ENCODE assay signal across 15 mouse cellular contexts in genomic region chr17:56017848-56018247, GRCm38 (mm10). TPM values are rescaled to one million over a fixed set of nuclear protein-coding genes. Genes with fewer than 3 reads are reported as not detected.
DNase-seq lines count a peak whose midpoint lies in the region; ATAC-seq lines count a peak whose summit lies in the region.
"Had no signal": no experiment of that assay in that cellular context is flagged by ENCODE, and none has a peak within 500 bp of the region (broad histone marks: within the 10 kb centered on the region; RNA-seq: fewer than 3 reads in every experiment).

No protein-coding gene starts in this region.

- peak; percentile 51 for DNase-seq in cerebellum, adult 8-10 months
- DNase-seq in hindbrain, embryonic 11.5 days (ENCODE audit: low spot score): no peak
- no peak for DNase-seq in hindbrain, embryonic 10.5 days (ENCODE audit: low spot score)
- DNase-seq in midbrain, embryonic 11.5 days (ENCODE audit: low spot score, missing footprints): no peak
- DNase-seq in midbrain, embryonic 10.5 days (ENCODE audit: low spot score): no peak
- no peak for DNase-seq in urinary bladder, adult 2 months (ENCODE audit: low spot score)

- no peak for ATAC-seq in cerebellum, adult (ENCODE audit: insufficient number of reproducible peaks, low FRiP score, low TSS enrichment)
- 0 out of 2 replicates have a peak, but pooled peaks have one; percentile 2 for ATAC-seq in hindbrain, embryonic 11.5 days (ENCODE audit: low FRiP score)
- ATAC-seq in midbrain, embryonic 11.5 days (ENCODE audit: low FRiP score): peak; percentile 3; the same call in 1 of the 2 replicates
- no peak for ATAC-seq in neural tube, embryonic 14.5 days (ENCODE audit: low read depth)

- H3K4me1 ChIP-seq in hindbrain, embryonic 11.5 days (replicated peaks; ENCODE audit: control insufficient read depth, insufficient read depth, low read length): peaks cover under 1% of the 10 kb centered on the region; the same call in 1 of the 2 replicates
- H3K4me1 ChIP-seq in hindbrain, embryonic 10.5 days (replicated peaks): peaks cover 16% of the 10 kb centered on the region
- H3K4me1 ChIP-seq in midbrain, embryonic 11.5 days (ENCODE audit: control insufficient read depth, insufficient read depth, low read length): peaks cover under 1% of the 10 kb centered on the region
- H3K4me1 ChIP-seq in midbrain, embryonic 10.5 days: peaks cover 5% of the 10 kb centered on the region
- peaks cover 6% of the 10 kb centered on the region; the same call in 1 of the 2 replicates for H3K4me1 ChIP-seq in neural tube, embryonic 14.5 days (ENCODE audit: control insufficient read depth, insufficient read depth, low read length)
- H3K4me1 ChIP-seq: embryonic facial prominence, embryonic 12.5 days; limb, embryonic 12.5 days had no signal

- no peaks in the 10 kb centered on the region for H3K27me3 ChIP-seq in hindbrain, embryonic 11.5 days (ENCODE audit: control insufficient read depth, insufficient read depth, low read length)
- H3K27me3 ChIP-seq in hindbrain, embryonic 10.5 days (ENCODE audit: insufficient read depth, poor library complexity, severe bottlenecking): no peaks in the 10 kb centered on the region
- no peaks in the 10 kb centered on the region for H3K27me3 ChIP-seq in midbrain, embryonic 11.5 days (ENCODE audit: control insufficient read depth, insufficient read depth, low read length)
- H3K27me3 ChIP-seq in midbrain, embryonic 10.5 days (ENCODE audit: low read depth, poor library complexity, severe bottlenecking): no peaks in the 10 kb centered on the region
- no peaks in the 10 kb centered on the region for H3K27me3 ChIP-seq in neural tube, embryonic 14.5 days (ENCODE audit: control insufficient read depth, insufficient read depth, low read length)
- H3K27me3 ChIP-seq: embryonic facial prominence, embryonic 12.5 days; limb, embryonic 12.5 days; megakaryocyte, embryonic 14.5 days; stomach, embryonic 15.5 days had no signal

- H3K4me2 ChIP-seq in hindbrain, embryonic 11.5 days (replicated peaks; ENCODE audit: low read depth, low read length): no peak overlapping the region
- no peak overlapping the region for H3K4me2 ChIP-seq in midbrain, embryonic 11.5 days
- H3K4me2 ChIP-seq in neural tube, embryonic 14.5 days (ENCODE audit: low read depth, low read length): no peak overlapping the region
- H3K4me2 ChIP-seq: embryonic facial prominence, embryonic 12.5 days; limb, embryonic 12.5 days; stomach, embryonic 15.5 days had no signal

- H3K9me3 ChIP-seq in hindbrain, embryonic 11.5 days (ENCODE audit: control insufficient read depth, low read length): no peaks in the 10 kb centered on the region
- no peaks in the 10 kb centered on the region for H3K9me3 ChIP-seq in hindbrain, embryonic 10.5 days
- H3K9me3 ChIP-seq in midbrain, embryonic 11.5 days (ENCODE audit: control insufficient read depth, low read length): no peaks in the 10 kb centered on the region
- H3K9me3 ChIP-seq in midbrain, embryonic 10.5 days (replicated peaks): no peaks in the 10 kb centered on the region
- H3K9me3 ChIP-seq in neural tube, embryonic 14.5 days (ENCODE audit: control insufficient read depth, low read length): no peaks in the 10 kb centered on the region
- H3K9me3 ChIP-seq: embryonic facial prominence, embryonic 12.5 days; heart, embryonic 10.5 days; limb, embryonic 12.5 days; megakaryocyte, embryonic 14.5 days; stomach, embryonic 15.5 days had no signal

- H3K4me3 ChIP-seq in hindbrain, embryonic 11.5 days (ENCODE audit: low read depth, low read length): no peak overlapping the region
- no peak overlapping the region for H3K4me3 ChIP-seq in hindbrain, embryonic 10.5 days
- H3K4me3 ChIP-seq in midbrain, embryonic 11.5 days (ENCODE audit: low read depth, low read length): no peak overlapping the region
- no peak overlapping the region for H3K4me3 ChIP-seq in midbrain, embryonic 10.5 days
- no peak overlapping the region for H3K4me3 ChIP-seq in neural tube, embryonic 14.5 days (ENCODE audit: low read depth, low read length)
- H3K4me3 ChIP-seq: embryonic facial prominence, embryonic 12.5 days; heart, embryonic 10.5 days; limb, embryonic 12.5 days; megakaryocyte, embryonic 14.5 days; stomach, embryonic 15.5 days had no signal

- H3K9ac ChIP-seq in hindbrain, embryonic 11.5 days (ENCODE audit: low read depth, low read length): no peak overlapping the region
- no peak overlapping the region for H3K9ac ChIP-seq in midbrain, embryonic 11.5 days (ENCODE audit: low read length)
- no peak overlapping the region for H3K9ac ChIP-seq in neural tube, embryonic 14.5 days (replicated peaks; ENCODE audit: low read depth, low read length)
- H3K9ac ChIP-seq: embryonic facial prominence, embryonic 12.5 days; limb, embryonic 12.5 days; liver, embryonic 14.5 days; stomach, embryonic 15.5 days had no signal

- WGBS in hindbrain, embryonic 11.5 days: 85% methylated on average over 7 of the region's 7 CpGs
- WGBS in hindbrain, embryonic 10.5 days: 88% methylated on average over 7 of the region's 7 CpGs
- WGBS in midbrain, embryonic 11.5 days: 87% methylated on average over 7 of the region's 7 CpGs
- 93% methylated on average over 7 of the region's 7 CpGs for WGBS in midbrain, embryonic 10.5 days
- 93% methylated on average over 7 of the region's 7 CpGs for WGBS in neural tube, embryonic 14.5 days

- H3K27ac ChIP-seq in hindbrain, embryonic 11.5 days (ENCODE audit: low read depth, low read length): no peak overlapping the region
- H3K27ac ChIP-seq in hindbrain, embryonic 10.5 days: no peak overlapping the region
- H3K27ac ChIP-seq in midbrain, embryonic 11.5 days (ENCODE audit: low read depth, low read length): no peak overlapping the region
- H3K27ac ChIP-seq in midbrain, embryonic 10.5 days (replicated peaks): no peak overlapping the region
- H3K27ac ChIP-seq in neural tube, embryonic 14.5 days (ENCODE audit: low read depth, low read length): 0 out of 2 replicates have a peak overlapping the region, but pooled peaks have one; percentile 34
- H3K27ac ChIP-seq: embryonic facial prominence, embryonic 12.5 days; heart, embryonic 10.5 days; kidney, postnatal 0 days; limb, embryonic 12.5 days; liver, embryonic 14.5 days; stomach, embryonic 15.5 days had no signal

- H3K36me3 ChIP-seq in hindbrain, embryonic 11.5 days (ENCODE audit: control insufficient read depth, insufficient read depth, low read length): peaks cover 21% of the 10 kb centered on the region
- peaks cover 91% of the 10 kb centered on the region for H3K36me3 ChIP-seq in hindbrain, embryonic 10.5 days
- H3K36me3 ChIP-seq in midbrain, embryonic 11.5 days (ENCODE audit: control insufficient read depth, insufficient read depth, low read length): peaks cover 26% of the 10 kb centered on the region
- peaks cover 83% of the 10 kb centered on the region for H3K36me3 ChIP-seq in midbrain, embryonic 10.5 days
- H3K36me3 ChIP-seq in neural tube, embryonic 14.5 days (ENCODE audit: control insufficient read depth, insufficient read depth, low read length): peaks cover 55% of the 10 kb centered on the region

RNA-seq across cellular contexts. Expression of gene Mpnd, which starts 12.3 kb away (rescaled TPM):
- polyA plus RNA-seq in hindbrain, embryonic 11.5 days (2014; fragmentation: Nextera tagmentation; extraction: Ambion mirVana): 141 and 163 TPM in 2 replicates
- polyA plus RNA-seq in hindbrain, embryonic 10.5 days (2016; fragmentation: Nextera tagmentation; extraction: Ambion mirVana): 131 and 177 TPM in 2 replicates
- 146 and 158 TPM in 2 replicates for polyA plus RNA-seq in midbrain, embryonic 11.5 days (2014; fragmentation: Nextera tagmentation; extraction: Ambion mirVana)
- polyA plus RNA-seq in midbrain, embryonic 10.5 days (2016; fragmentation: Nextera tagmentation; extraction: Ambion mirVana): 131 and 160 TPM in 2 replicates
- polyA plus RNA-seq in neural tube, embryonic 14.5 days (2014; fragmentation: Nextera tagmentation; extraction: Ambion mirVana): 150 and 158 TPM in 2 replicates
- 50.4 and 51.1 TPM in 2 replicates for polyA plus RNA-seq in urinary bladder, adult 2 months (2012; rRNA removed)

RNA-seq across cellular contexts. Expression of gene Stap2, which starts 12.5 kb away (rescaled TPM):
- 5.1 and 6.3 TPM in 2 replicates for polyA plus RNA-seq in hindbrain, embryonic 11.5 days (2014; fragmentation: Nextera tagmentation; extraction: Ambion mirVana)
- 6.0 and 8.3 TPM in 2 replicates for polyA plus RNA-seq in hindbrain, embryonic 10.5 days (2016; fragmentation: Nextera tagmentation; extraction: Ambion mirVana)
- polyA plus RNA-seq in midbrain, embryonic 11.5 days (2014; fragmentation: Nextera tagmentation; extraction: Ambion mirVana): 3.6 and 4.5 TPM in 2 replicates
- 5.2 and 5.5 TPM in 2 replicates for polyA plus RNA-seq in midbrain, embryonic 10.5 days (2016; fragmentation: Nextera tagmentation; extraction: Ambion mirVana)
- polyA plus RNA-seq in neural tube, embryonic 14.5 days (2014; fragmentation: Nextera tagmentation; extraction: Ambion mirVana): 5.2 and 6.8 TPM in 2 replicates
- 29.6 and 38.6 TPM in 2 replicates for polyA plus RNA-seq in urinary bladder, adult 2 months (2012; rRNA removed)

RNA-seq across cellular contexts. Expression of gene Sh3gl1, which starts 18.6 kb away (rescaled TPM):
- polyA plus RNA-seq in hindbrain, embryonic 11.5 days (2014; fragmentation: Nextera tagmentation; extraction: Ambion mirVana): 112 and 114 TPM in 2 replicates
- 161 and 163 TPM in 2 replicates for polyA plus RNA-seq in hindbrain, embryonic 10.5 days (2016; fragmentation: Nextera tagmentation; extraction: Ambion mirVana)
- polyA plus RNA-seq in midbrain, embryonic 11.5 days (2014; fragmentation: Nextera tagmentation; extraction: Ambion mirVana): 106 and 118 TPM in 2 replicates
- polyA plus RNA-seq in midbrain, embryonic 10.5 days (2016; fragmentation: Nextera tagmentation; extraction: Ambion mirVana): 161 and 162 TPM in 2 replicates
- 87.5 and 94.9 TPM in 2 replicates for polyA plus RNA-seq in neural tube, embryonic 14.5 days (2014; fragmentation: Nextera tagmentation; extraction: Ambion mirVana)
- 55.5 and 78.1 TPM in 2 replicates for polyA plus RNA-seq in urinary bladder, adult 2 months (2012; rRNA removed)

RNA-seq across cellular contexts. Expression of gene Chaf1a, which starts 22.4 kb away (rescaled TPM):
- polyA plus RNA-seq in hindbrain, embryonic 11.5 days (2014; fragmentation: Nextera tagmentation; extraction: Ambion mirVana): 16.1 and 18.9 TPM in 2 replicates
- polyA plus RNA-seq in hindbrain, embryonic 10.5 days (2016; fragmentation: Nextera tagmentation; extraction: Ambion mirVana): 35.3 and 46.0 TPM in 2 replicates
- polyA plus RNA-seq in midbrain, embryonic 11.5 days (2014; fragmentation: Nextera tagmentation; extraction: Ambion mirVana): 20.7 and 24.7 TPM in 2 replicates
- 45.4 and 49.3 TPM in 2 replicates for polyA plus RNA-seq in midbrain, embryonic 10.5 days (2016; fragmentation: Nextera tagmentation; extraction: Ambion mirVana)
- polyA plus RNA-seq in neural tube, embryonic 14.5 days (2014; fragmentation: Nextera tagmentation; extraction: Ambion mirVana): 2.3 and 3.2 TPM in 2 replicates
- 2.1 and 2.2 TPM in 2 replicates for polyA plus RNA-seq in urinary bladder, adult 2 months (2012; rRNA removed)

RNA-seq across cellular contexts. Expression of gene Fsd1, which starts 31.5 kb away (rescaled TPM):
- polyA plus RNA-seq in hindbrain, embryonic 11.5 days (2014; fragmentation: Nextera tagmentation; extraction: Ambion mirVana): 65.0 and 66.5 TPM in 2 replicates
- polyA plus RNA-seq in hindbrain, embryonic 10.5 days (2016; fragmentation: Nextera tagmentation; extraction: Ambion mirVana): 67.6 and 99.5 TPM in 2 replicates
- polyA plus RNA-seq in midbrain, embryonic 11.5 days (2014; fragmentation: Nextera tagmentation; extraction: Ambion mirVana): 61.2 and 65.6 TPM in 2 replicates
- polyA plus RNA-seq in midbrain, embryonic 10.5 days (2016; fragmentation: Nextera tagmentation; extraction: Ambion mirVana): 78.4 and 95.0 TPM in 2 replicates
- 155 and 188 TPM in 2 replicates for polyA plus RNA-seq in neural tube, embryonic 14.5 days (2014; fragmentation: Nextera tagmentation; extraction: Ambion mirVana)
- polyA plus RNA-seq in urinary bladder, adult 2 months (2012; rRNA removed): 0.57 and 1.2 TPM in 2 replicates

Comparison
In these comparisons a context has a peak if more than half of its experiments do, and no peak if none do; other contexts are left out.
1. ATAC-seq: peak in hindbrain, embryonic 11.5 days (single experiment) and midbrain, embryonic 11.5 days (single experiment); none in cerebellum, adult (single experiment) and neural tube, embryonic 14.5 days (single experiment).